Mouse (Mus musculus): ENCODE results near the gene Trip12.

Trip12 gene

GRCm38 (mm10) chr1:84866231-84866630, 25.9 kb upstream of the Trip12 start:
- in situ Hi-C loops (cut with MboI; ENCODE audit: low pct_unique_long_range_greater_than_20kb in 1 of 2, low sequenced_read_pairs in 2 of 2, unreplicated experiment in 1 of 2), result loop anchor here in 1 of 2 experiments (5.0 kb wide), 1 partner anchor 34 kb away; no protein-coding TSS in a partner anchor

DNA sequence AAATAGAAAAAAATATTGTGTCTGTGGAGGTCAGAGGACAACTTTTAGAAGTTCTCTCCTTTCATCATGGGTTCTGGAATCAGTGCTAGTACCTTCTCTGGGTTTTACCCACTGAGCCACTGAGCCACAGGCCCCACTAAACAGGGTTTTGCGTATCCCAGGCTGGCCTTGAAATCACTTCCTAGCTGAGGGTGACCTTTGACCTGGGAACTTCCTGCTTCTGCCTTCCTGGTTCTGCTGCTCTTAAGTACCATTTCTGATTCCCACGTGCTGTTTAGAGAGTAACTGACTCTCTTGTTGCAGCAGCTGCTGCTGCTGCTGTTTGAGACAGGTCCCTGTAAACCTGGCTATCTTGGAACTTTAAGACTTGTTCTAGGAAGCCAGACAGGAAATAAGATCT, 24.3 kb upstream of the Trip12 start:
- in situ Hi-C loops (cut with MboI; ENCODE audit: low pct_unique_long_range_greater_than_20kb in 1 of 2, low sequenced_read_pairs in 2 of 2, unreplicated experiment in 1 of 2), result loop anchor here in 1 of 2 experiments (5.0 kb wide), 1 partner anchor 32 kb away; no protein-coding TSS in a partner anchor

DNA sequence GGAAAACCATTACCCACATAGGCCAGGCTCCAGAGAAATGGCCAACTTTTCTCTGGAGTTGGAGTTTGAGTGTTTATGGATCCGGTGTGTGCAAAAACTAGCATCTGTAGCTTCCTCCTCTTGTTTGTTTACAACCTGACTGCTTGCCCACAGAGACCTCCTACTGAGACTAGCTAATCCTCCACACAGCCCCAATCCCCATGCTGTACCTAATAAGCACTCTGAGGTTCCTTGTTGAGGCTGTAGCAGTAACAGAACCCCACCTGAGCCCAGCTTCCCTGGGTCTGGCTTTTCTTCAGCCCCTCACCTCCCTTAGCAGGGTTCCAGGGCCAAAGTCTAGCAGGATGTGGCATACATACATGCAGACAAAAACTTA, 20.9 kb upstream of the Trip12 start:
- in situ Hi-C loops (cut with MboI; ENCODE audit: low pct_unique_long_range_greater_than_20kb in 1 of 2, low sequenced_read_pairs in 2 of 2, unreplicated experiment in 1 of 2), result no loop called here

DNA sequence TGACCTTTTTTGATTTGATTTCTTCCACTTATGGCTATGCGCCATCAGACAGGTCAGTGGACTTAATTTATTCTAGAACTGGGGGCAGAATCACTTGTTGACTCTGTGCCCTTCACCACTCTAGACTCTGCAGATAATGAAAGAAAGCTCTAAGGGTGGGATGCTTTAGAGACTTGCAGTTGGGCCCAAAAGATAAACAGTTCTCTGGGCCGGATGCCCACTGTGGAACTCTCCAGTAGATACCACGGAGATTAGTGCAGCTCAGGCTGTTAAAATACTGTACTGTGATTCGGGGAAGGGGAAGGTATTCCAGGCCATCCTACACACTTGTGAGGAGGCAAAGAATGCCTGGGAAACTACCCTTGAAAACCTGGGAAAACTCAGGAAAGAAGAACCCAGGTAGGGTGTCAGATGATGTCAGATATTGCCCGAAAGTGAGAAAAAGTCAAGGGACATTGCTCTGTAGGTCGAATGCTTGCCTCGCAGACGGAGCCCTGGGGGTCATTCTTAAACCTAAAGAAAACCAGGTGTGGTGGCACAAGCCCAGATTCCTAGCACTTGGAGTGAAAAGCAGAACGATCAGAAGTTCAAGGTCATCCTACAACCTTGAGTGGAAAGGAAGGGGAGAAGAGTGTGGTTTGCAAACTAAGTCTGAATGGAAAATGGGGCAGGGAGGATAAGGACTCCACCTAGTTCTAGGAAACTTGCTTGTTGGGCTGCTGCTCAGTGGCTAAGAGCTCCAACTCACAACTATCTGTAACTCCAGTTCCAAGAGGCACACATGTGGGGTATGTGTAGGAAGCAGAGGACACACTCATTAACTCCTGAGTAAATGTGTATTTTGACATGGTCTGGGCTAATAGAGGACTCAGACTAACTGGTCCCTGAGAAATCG, 20.3 kb upstream of the Trip12 start:
- in situ Hi-C loops (cut with MboI; ENCODE audit: low pct_unique_long_range_greater_than_20kb in 1 of 2, low sequenced_read_pairs in 2 of 2, unreplicated experiment in 1 of 2), result no loop called here

DNA sequence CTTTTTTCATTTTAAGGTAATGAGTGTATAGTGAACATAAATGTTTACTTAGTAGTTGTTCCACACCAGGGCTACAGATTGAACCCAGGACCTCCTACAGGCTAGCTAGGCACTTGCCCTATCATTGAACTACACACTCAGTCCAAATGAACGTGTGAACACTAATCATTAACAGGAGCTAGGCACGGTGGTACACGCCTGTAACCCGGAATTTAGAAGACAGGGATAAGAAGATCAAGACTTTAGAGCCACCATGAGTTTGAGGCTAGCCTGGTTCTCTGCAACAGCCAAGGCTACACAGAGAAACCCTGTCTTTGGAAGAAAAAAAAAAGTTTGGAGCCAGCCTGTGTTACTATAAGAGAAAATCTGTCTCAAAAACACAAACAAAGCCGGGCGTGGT, 19.3 kb upstream of the Trip12 start:
- in situ Hi-C loops (cut with MboI; ENCODE audit: low pct_unique_long_range_greater_than_20kb in 1 of 2, low sequenced_read_pairs in 2 of 2, unreplicated experiment in 1 of 2), result no loop called here

- in situ Hi-C loops (cut with MboI; ENCODE audit: low pct_unique_long_range_greater_than_20kb in 1 of 2, low sequenced_read_pairs in 2 of 2, unreplicated experiment in 1 of 2), result no loop called here
Measured at GRCm38 (mm10) chr1:84855756-84856155, 15.4 kb upstream of the Trip12 start.

- in situ Hi-C loops (cut with MboI; ENCODE audit: low pct_unique_long_range_greater_than_20kb in 1 of 2, low sequenced_read_pairs in 2 of 2, unreplicated experiment in 1 of 2), result no loop called here
Measured at GRCm38 (mm10) chr1:84854966-84855365, 14.7 kb upstream of the Trip12 start.

- in situ Hi-C loops (cut with MboI; ENCODE audit: low pct_unique_long_range_greater_than_20kb in 1 of 2, low sequenced_read_pairs in 2 of 2, unreplicated experiment in 1 of 2), result no loop called here
Measured at GRCm38 (mm10) chr1:84853721-84854120, 13.4 kb upstream of the Trip12 start.

GRCm38 (mm10) chr1:84851512-84852235, 11.4 kb upstream of the Trip12 start:
- in situ Hi-C loops (cut with MboI; ENCODE audit: low pct_unique_long_range_greater_than_20kb in 1 of 2, low sequenced_read_pairs in 2 of 2, unreplicated experiment in 1 of 2), result no loop called here

- in situ Hi-C loops (cut with MboI; ENCODE audit: low pct_unique_long_range_greater_than_20kb in 1 of 2, low sequenced_read_pairs in 2 of 2, unreplicated experiment in 1 of 2), result no loop called here
Measured at GRCm38 (mm10) chr1:84850471-84850870, 10.2 kb upstream of the Trip12 start.

GRCm38 (mm10) chr1:84849804-84850203, 9.5 kb upstream of the Trip12 start:
- in situ Hi-C loops (cut with MboI; ENCODE audit: low pct_unique_long_range_greater_than_20kb in 1 of 2, low sequenced_read_pairs in 2 of 2, unreplicated experiment in 1 of 2), result no loop called here

DNA sequence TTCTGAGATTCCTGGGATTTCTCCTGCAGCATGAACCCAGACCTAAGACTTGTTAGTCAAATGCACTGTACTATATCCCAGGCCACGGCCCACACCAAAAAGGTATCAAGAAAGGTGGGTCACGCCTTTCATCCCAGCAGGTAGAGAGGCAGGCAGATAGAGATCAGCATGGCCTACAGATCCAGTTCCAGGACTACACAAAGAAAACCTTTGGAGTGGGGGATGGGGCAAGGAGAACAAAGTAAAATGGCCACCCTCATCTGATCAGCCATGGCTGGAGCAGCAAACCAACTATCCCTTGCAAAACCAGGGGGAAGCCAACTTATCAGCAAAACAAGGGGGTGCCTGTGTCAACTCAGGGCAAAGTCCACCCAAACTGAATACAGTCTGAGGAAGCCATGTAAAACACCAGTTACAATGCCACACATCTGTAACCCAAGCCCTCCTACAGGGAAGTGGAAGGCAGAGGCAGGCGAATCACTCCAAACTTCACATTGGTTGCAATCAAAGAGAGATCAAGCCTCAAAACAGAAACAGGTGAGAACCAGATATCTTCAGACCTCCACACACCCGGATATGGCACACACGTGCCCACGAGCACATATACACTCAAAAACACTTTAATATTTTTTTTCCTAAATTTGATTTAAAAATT, 8.6 kb upstream of the Trip12 start:
- in situ Hi-C loops (cut with MboI; ENCODE audit: low pct_unique_long_range_greater_than_20kb in 1 of 2, low sequenced_read_pairs in 2 of 2, unreplicated experiment in 1 of 2), result no loop called here

- in situ Hi-C loops (cut with MboI; ENCODE audit: low pct_unique_long_range_greater_than_20kb in 1 of 2, low sequenced_read_pairs in 2 of 2, unreplicated experiment in 1 of 2), result no loop called here
Measured at GRCm38 (mm10) chr1:84848335-84848734, 8.0 kb upstream of the Trip12 start.

- in situ Hi-C loops (cut with MboI; ENCODE audit: low pct_unique_long_range_greater_than_20kb in 1 of 2, low sequenced_read_pairs in 2 of 2, unreplicated experiment in 1 of 2), result no loop called here
Measured at GRCm38 (mm10) chr1:84847698-84848097, 7.4 kb upstream of the Trip12 start.

DNA sequence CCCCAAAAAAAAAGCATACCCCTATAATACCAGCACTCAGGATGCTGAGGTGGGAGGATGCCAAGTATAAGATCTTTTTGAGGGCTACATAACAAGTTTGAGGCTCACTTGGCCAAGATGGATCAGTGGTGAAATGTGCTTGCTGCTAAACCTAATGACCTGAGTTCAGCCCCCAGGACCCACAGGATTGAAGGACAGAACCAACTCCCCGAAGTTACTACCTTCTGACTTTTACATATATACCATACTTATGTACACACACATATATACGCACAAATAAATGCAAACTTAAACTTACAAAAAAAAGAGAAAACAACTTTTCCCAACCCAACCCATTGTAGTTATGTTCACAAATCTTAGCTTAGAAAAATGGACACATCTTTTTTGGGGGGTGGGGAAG, 3.0 kb upstream of the Trip12 start:
- in situ Hi-C loops (cut with MboI; ENCODE audit: low pct_unique_long_range_greater_than_20kb in 1 of 2, low sequenced_read_pairs in 2 of 2, unreplicated experiment in 1 of 2), result no loop called here

DNA sequence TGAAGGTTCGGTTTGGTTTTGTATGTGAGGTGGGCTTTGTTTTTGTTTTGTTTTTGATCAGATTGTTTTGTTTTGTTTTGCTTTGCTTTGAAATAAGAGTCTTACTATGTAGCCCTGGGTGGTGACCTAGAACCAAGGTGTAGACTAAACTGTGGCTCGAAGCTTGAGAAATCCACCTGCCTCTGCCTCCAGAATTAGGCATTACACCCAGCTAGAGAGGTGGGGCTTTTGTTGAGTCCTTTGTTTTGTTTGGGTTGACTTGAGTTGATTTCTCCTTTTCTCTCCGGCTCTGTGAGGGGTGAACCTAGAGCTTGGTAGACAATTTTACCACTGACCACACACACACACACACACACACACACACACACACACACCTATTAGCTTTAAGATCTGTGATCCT, 745 bp upstream of the Trip12 start:
- in situ Hi-C loops (cut with MboI; ENCODE audit: low pct_unique_long_range_greater_than_20kb in 1 of 2, low sequenced_read_pairs in 2 of 2, unreplicated experiment in 1 of 2), result no loop called here

DNA sequence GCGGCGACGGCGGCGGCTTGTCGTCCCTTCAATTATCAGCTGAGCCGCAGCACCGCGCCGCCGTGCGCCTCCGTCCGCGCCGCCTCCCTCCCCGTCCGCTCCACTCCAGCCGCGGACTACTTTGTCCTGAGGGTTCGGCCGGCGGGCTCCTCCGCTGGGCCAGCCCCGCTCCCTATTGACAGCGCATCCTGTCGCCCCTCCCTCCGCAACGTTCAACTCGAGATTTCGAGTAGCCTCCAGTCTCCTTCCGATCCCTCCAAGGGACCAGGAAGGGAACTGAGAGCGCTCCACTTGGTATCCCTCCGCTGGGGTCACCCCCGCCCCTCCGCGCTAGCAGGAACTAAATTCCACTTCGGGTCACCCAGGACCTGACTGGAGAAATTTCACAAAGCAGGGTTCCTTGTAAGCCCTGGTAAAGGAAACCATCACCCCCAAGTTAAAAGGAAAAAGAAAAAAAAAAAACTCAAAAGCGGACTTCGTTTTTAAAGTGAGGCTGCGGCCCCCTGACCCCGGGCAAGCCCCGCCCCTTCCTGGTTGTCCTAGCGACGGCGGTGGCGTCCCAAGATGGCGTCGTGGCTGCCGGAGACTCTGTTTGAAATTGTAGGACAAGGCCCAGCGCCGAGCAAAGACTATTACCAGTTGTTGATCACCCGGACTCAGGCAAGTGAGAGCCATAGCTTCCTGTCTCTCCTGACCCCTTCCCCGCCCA, 853 bp downstream of the Trip12 start, which contains the start of gene Fbxo36:
TSS of gene Fbxo36 (plus strand) at position 533 of the 709 bp plus-strand sequence.
- in situ Hi-C loops (cut with MboI; ENCODE audit: low pct_unique_long_range_greater_than_20kb in 1 of 2, low sequenced_read_pairs in 2 of 2, unreplicated experiment in 1 of 2), result no loop called here

- in situ Hi-C loops (cut with MboI; ENCODE audit: low pct_unique_long_range_greater_than_20kb in 1 of 2, low sequenced_read_pairs in 2 of 2, unreplicated experiment in 1 of 2), result no loop called here
Measured at GRCm38 (mm10) chr1:84838621-84839151, 1.6 kb downstream of the Trip12 start.
